Mouse (Mus musculus) bone marrow, adult 2 months (tissue): ENCODE data around the gene Ptprg.

ENCODE experiments used
- CTCF ChIP-seq: fragments of 200-500 bp; IDR thresholded peaks from 2 replicates; pipeline ENCODE4 v1.5.1; 2011; ENCODE audit warnings: low read length, control low read depth; ENCODE audit not compliant: control insufficient read depth, insufficient read depth
- POLR2A ChIP-seq: fragments of 200-500 bp; IDR thresholded peaks from 2 replicates; pipeline ENCODE4 v1.6.1; 2011; ENCODE audit warnings: low read depth, mild to moderate bottlenecking, control low read depth, low read length, borderline replicate concordance; ENCODE audit not compliant: control insufficient read depth

DNA sequence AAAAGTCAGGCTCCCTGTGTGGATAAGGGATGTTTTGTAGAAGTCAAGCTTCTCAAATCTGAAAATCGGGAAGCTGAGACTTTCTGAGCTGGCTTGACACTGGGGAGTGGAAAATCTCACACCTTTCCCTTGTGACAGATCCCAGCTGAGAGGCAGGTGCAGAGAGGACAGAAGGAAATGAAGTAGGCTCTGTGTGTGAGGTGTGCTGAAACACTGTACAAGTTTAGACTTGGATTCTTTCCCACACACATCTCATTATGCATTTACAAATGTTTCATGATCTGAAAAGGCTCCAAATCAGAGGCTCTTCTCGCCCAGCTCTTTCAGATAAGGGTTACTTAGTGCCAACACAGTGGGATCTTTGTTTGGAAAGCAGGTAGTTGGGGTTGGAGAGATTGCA is 77.4 kb downstream of the Ptprg start:
- TF ChIP-seq POLR2A, result no peak
- no peak for TF ChIP-seq CTCF
